Mouse (Mus musculus) mature B cell (primary cell): Measurements from ENCODE around the gene Itga6.

ENCODE experiments used
- in situ Hi-C: fragments of 300-500 bp; cut with MboI; formaldehyde crosslinking; loops from 2 replicates; pipeline ENCODE4 v1.14.3; 2019

The Itga6 gene

GRCm38 (mm10) chr2:71764961-71765735, 19.7 kb downstream of the Itga6 start:
- in situ Hi-C loops: no loop called here

GRCm38 (mm10) chr2:71766007-71766406, 20.6 kb downstream of the Itga6 start:
- in situ Hi-C loops: no loop called here

- in situ Hi-C loops: no loop called here
Measured at GRCm38 (mm10) chr2:71767019-71767610, 21.7 kb downstream of the Itga6 start.

GRCm38 (mm10) chr2:71771762-71772161, 26.3 kb downstream of the Itga6 start:
- in situ Hi-C loops: no loop called here

GRCm38 (mm10) chr2:71773714-71774113, 28.3 kb downstream of the Itga6 start:
- in situ Hi-C loops: no loop called here

- in situ Hi-C loops: no loop called here
Measured at GRCm38 (mm10) chr2:71774246-71774951, 29.0 kb downstream of the Itga6 start.

GRCm38 (mm10) chr2:71775201-71775611, 29.8 kb downstream of the Itga6 start:
- in situ Hi-C loops: no loop called here

- in situ Hi-C loops: no loop called here
Measured at GRCm38 (mm10) chr2:71779266-71779888, 34.0 kb downstream of the Itga6 start.

GRCm38 (mm10) chr2:71780016-71780415, 34.6 kb downstream of the Itga6 start:
- in situ Hi-C loops: no loop called here

GRCm38 (mm10) chr2:71785260-71785659, 39.8 kb downstream of the Itga6 start:
- in situ Hi-C loops: no loop called here

- in situ Hi-C loops: no loop called here
Measured at GRCm38 (mm10) chr2:71786060-71786459, 40.6 kb downstream of the Itga6 start.

GRCm38 (mm10) chr2:71786591-71787155, 41.3 kb downstream of the Itga6 start:
- in situ Hi-C loops: no loop called here

- in situ Hi-C loops: no loop called here
Measured at GRCm38 (mm10) chr2:71787156-71787590, 41.8 kb downstream of the Itga6 start.

- in situ Hi-C loops: no loop called here
Measured at GRCm38 (mm10) chr2:71787591-71788460, 42.4 kb downstream of the Itga6 start.

GRCm38 (mm10) chr2:71790752-71791151, 45.3 kb downstream of the Itga6 start:
- in situ Hi-C loops: no loop called here

GRCm38 (mm10) chr2:71791203-71791602, 45.8 kb downstream of the Itga6 start:
- in situ Hi-C loops: no loop called here

GRCm38 (mm10) chr2:71794139-71794538, 48.7 kb downstream of the Itga6 start:
- in situ Hi-C loops: no loop called here

- in situ Hi-C loops: no loop called here
Measured at GRCm38 (mm10) chr2:71796787-71797186, 51.4 kb downstream of the Itga6 start.

- in situ Hi-C loops: no loop called here
Measured at GRCm38 (mm10) chr2:71800798-71801197, 55.4 kb downstream of the Itga6 start.

GRCm38 (mm10) chr2:71801691-71802090, 56.3 kb downstream of the Itga6 start:
- in situ Hi-C loops: no loop called here

GRCm38 (mm10) chr2:71802131-71802530, 56.7 kb downstream of the Itga6 start:
- in situ Hi-C loops: no loop called here
